Mouse (Mus musculus): ENCODE measurements around the gene 2700081O15Rik.

The 2700081O15Rik gene

GRCm38 (mm10) chr19:7420841-7421601 is 3.6 kb downstream of the 2700081O15Rik start:
- DNase-seq: peak in 1 of 2 experiments; percentile 30

DNA sequence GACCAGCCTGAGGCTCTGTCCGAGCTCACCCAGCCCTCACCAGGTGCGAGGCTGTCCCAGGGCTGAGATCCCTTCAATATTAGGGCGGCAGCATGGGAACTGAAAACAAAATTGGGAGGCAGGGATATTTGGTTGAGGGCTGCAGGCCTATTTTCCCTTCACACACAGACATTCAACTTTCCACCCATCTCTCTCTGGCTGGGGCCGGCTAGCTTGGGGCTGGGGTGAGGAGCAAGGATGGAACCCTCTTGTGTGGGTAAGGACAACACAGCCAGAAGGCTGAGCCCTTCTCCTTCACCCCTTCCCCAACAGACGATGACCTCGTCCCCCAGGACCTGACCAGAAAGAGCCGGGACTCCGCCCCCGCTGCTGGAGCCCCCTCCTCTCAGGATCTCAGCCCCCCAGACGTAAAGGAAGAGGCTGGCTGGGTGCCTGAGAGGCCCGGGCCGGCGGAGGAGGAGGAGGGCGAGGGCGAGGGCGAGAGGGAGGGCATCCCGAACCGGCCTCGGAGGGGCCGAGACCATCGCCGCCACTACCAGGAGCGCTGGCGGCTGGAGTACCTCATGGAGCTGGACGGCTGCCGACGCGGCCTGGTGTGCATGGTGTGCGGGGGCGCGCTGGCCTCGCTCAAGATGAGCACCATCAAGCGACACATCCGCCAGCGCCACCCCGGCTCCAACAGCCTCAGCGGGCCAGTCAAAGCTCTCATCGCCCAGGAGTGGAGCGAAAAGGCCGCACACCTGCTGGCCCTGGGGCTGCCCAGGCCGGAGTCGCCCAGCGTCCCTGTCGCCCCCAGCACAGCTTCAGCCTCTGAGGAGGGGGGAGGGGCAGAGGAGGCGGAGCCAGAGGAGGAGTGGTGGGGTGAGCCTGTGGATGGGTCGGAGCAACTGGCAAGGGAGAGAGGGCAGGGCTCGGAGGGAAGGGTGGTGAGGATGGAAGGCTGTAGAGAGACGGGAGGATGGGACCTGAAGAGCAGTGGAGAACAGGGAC is 4.5 kb downstream of the 2700081O15Rik start:
- peak; percentile 58 to 83 for DNase-seq

GRCm38 (mm10) chr19:7422656-7423027 is 5.2 kb downstream of the 2700081O15Rik start:
- DNase-seq: peak in 1 of 2 experiments; percentile 25

DNA sequence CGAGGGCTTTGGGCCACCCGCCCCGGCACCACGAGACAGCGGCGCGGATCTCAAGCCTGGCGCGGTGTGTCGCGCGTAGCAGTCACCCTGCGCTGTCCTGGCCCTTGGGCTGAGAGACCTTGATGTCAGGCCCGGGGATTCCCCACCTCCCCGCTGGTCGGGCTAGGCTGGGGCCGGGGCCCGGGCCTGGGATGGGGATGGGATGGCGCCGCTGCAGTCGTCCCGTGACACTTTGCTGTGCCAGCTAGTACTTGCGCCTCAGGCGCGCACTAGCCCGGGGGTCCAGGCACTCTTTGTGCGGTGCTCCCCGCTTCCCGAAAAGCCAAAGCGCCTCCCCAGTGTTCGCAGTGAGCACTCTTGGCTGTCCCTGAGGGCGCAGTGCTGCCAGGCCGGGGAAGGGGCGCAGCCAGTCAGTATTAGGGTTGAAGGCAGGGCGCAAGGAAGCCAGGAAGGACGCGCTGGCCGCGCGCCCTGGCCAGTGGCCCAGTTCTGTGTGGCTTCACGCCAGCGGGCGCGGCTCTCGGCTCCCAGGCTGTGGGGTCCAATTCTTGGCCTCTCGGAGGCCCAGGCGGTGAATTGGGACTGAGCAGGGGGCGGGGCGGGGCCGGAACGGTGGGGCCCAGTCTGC is 5.7 kb downstream of the 2700081O15Rik start:
- DNase-seq: peak; percentile 94 to 97

GRCm38 (mm10) chr19:7423656-7424030 is 6.2 kb downstream of the 2700081O15Rik start:
- DNase-seq: no peak

DNA sequence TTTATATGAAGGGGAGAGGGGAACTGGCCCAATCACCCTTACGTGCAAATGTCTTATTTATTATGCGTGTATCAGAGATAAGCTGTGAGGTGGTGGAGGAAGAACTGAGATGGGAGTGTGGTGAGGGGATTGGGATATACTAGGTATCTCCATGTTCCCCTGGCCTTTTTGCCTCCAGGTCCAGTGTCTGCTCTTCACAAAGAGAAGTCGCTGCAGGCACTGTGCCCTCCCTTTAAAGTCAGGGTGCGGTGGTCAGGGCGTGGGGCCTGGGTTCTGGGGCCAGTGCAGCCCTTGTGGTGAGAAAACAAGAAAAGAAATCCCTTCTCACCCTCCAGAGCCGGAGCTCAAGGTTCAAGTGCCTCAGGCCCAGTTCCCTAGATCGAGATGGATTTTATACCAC is 6.7 kb downstream of the 2700081O15Rik start:
- no peak for DNase-seq

GRCm38 (mm10) chr19:7424590-7425397 is 7.4 kb downstream of the 2700081O15Rik start:
- no peak for DNase-seq

DNA sequence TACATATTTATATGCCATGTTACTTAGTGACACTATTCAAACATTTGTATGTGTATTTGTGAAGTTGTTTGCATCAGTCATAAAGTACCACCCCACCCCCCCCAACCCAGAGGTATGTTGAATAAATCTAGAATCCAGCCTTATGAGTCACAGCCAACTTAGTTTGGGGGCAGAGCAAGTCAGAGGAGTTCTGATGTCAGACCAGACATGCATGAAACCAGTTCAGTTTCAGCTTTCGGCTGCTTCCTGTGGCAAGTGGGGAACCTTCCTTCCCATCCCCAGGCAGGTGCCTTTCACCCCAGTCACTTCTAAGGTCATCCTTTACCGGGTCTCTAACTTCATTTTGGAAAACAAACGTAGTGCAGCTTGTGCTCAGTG is 8.0 kb downstream of the 2700081O15Rik start:
- DNase-seq: no peak

GRCm38 (mm10) chr19:7434887-7435286 is 17.5 kb downstream of the 2700081O15Rik start:
- DNase-seq: no peak

- peak in 1 of 2 experiments; percentile 63 for DNase-seq
Observed at GRCm38 (mm10) chr19:7436061-7436970, 18.9 kb downstream of the 2700081O15Rik start.

- no peak for DNase-seq
Observed at GRCm38 (mm10) chr19:7438295-7438694, 20.9 kb downstream of the 2700081O15Rik start.

- peak; percentile 46 to 62 for DNase-seq
Observed at GRCm38 (mm10) chr19:7441493-7441892, 24.1 kb downstream of the 2700081O15Rik start.

DNA sequence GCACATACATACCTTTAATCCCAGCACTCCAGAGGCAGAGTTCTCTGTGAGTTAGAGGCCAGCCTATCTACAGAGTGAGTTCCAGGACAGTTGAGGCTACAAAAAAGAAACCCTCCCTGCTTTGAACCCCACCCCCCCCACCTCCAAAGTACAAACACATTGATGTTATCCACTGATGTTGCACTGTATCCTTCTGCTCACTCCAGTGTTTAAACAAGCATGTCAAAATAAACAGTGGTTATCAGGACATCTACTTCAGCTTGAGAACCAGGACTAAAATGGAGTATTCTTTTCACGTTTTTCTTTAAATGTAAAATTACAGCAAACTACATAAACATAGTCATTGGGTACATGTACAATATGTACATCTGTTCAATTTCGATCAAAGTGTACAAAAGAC is 27.7 kb downstream of the 2700081O15Rik start:
- no peak for DNase-seq

GRCm38 (mm10) chr19:7445596-7445995 is 28.2 kb downstream of the 2700081O15Rik start:
- no peak for DNase-seq

GRCm38 (mm10) chr19:7456803-7457202 is 39.4 kb downstream of the 2700081O15Rik start:
- no peak for DNase-seq

- no peak for DNase-seq
Observed at GRCm38 (mm10) chr19:7458901-7459300, 41.5 kb downstream of the 2700081O15Rik start.

DNA sequence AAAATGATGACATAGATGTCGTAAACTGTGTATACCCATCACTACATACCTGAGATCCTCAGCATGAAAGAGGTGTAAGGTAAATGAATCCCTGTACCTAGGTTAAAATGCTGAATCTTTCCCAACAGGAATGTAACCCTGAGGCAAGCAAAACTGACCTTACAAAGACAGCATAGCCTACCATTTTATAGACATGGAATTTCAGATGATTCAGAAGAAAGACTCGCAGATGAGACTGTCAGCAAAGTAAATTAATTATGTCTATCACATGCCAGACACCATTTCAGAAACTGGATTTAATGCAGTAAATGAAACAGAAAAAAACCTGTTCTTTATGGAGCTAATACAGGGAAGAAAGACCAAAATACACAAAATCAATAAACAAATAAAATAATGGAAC is 41.9 kb downstream of the 2700081O15Rik start:
- no peak for DNase-seq

GRCm38 (mm10) chr19:7467915-7468314 is 50.5 kb downstream of the 2700081O15Rik start:
- no peak for DNase-seq

DNA sequence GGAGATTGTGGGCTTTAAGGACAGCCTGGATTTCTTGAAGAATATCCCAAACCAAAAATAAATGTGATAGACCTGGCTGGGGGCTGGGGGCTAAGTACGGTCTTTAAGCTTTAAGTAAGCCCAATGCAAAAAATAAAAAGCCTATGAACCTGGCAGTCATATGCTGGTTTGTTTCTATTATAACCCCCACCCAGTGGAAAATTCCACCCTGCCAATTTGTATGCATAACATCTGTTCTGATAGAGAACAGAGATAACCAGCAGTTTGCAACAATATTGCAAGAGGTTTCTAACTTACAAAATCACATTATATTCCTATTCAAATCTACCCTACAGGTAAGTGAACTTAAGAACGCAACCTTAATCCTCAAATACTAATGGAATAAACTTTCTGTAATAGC is 53.2 kb downstream of the 2700081O15Rik start:
- DNase-seq: no peak
